Mouse (Mus musculus) forebrain, embryonic 13.5 days (tissue): ENCODE results near the gene Gprasp1. TPM values are rescaled to one million over a fixed set of nuclear protein-coding genes. Genes with fewer than 3 reads are reported as not detected.
"Not testable (repeated sequence)": the region's sequence is repeated elsewhere in the genome, so short reads cannot be mapped to it uniquely, and the experiment has no call there.

Experiments
- ATAC-seq: fragments of 200-750 bp; cut with Nextera tagmentation; 2 replicates; pipeline ENCODE4 v1.8.0; 2017
- H3K27ac ChIP-seq: fragments of 300-500 bp; sonication (generic); 2 replicates; pipeline ENCODE4 v1.5.1; 2015; ENCODE audit warnings: inconsistent platforms, mild to moderate bottlenecking, moderate library complexity
- H3K27me3 ChIP-seq: fragments of 300-500 bp; sonication (generic); 2 replicates; pipeline ENCODE4 v1.6.1; 2015; ENCODE audit warnings: mild to moderate bottlenecking, inconsistent platforms
- H3K36me3 ChIP-seq: fragments of 300-500 bp; sonication (generic); 2 replicates; pipeline ENCODE4 v1.6.1; 2015; ENCODE audit warnings: mild to moderate bottlenecking, inconsistent platforms; ENCODE audit not compliant: poor library complexity, severe bottlenecking
- H3K4me1 ChIP-seq: fragments of 300-500 bp; sonication (generic); 2 replicates; pipeline ENCODE4 v1.6.1; 2015; ENCODE audit warnings: inconsistent platforms
- H3K4me2 ChIP-seq: fragments of 300-500 bp; sonication (generic); 2 replicates; pipeline ENCODE4 v1.6.1; 2015; ENCODE audit warnings: inconsistent platforms, mild to moderate bottlenecking, moderate library complexity
- H3K4me3 ChIP-seq: fragments of 300-500 bp; sonication (generic); 2 replicates; pipeline ENCODE4 v1.5.1; 2015; ENCODE audit warnings: mild to moderate bottlenecking, inconsistent platforms
- H3K9ac ChIP-seq: fragments of 300-500 bp; sonication (generic); 2 replicates; pipeline ENCODE4 v1.6.1; 2015; ENCODE audit warnings: mild to moderate bottlenecking, inconsistent platforms
- H3K9me3 ChIP-seq: fragments of 300-500 bp; sonication (generic); replicated peaks from 2 replicates; pipeline ENCODE4 v1.6.1; 2016; ENCODE audit warnings: inconsistent platforms
- WGBS: fragments of 180-500 bp; shearing (Covaris S2); methylation state at CpG from one replicate; pipeline ENCODE4 v1.1.7; 2015; 5-methylcytosine and 5-hydroxymethylcytosine counted together
- polyA plus RNA-seq: library from polyadenylated mRNA; unstranded; fragments of >200 nt; fragmentation: Nextera tagmentation; extraction: Ambion mirVana; gene quantifications from 2 replicates; pipeline ENCODE4 v1.2.1, GENCODE M21; 2015

Gene Gprasp1
- polyA plus RNA-seq, 1 experiment from 2014 or later = 86.9 TPM

DNA sequence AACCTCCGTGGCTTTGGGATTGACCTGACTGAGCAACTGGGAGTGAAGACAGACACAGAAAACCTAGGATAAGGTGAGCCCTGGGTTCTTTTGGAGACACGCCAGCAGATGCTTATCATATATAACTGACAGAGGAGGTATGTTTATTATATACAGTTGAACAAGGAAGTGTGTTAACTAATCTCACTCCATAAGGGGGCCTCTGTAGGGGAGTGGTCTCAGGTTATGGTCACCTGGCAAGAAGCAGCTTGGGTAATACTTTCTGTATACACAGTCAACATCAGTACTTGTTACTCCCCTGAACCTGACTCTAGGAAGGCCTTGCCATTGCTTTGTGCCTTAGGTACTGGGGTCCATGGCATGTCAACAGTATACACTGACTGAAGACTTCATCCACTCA, 26.0 kb downstream of the Gprasp1 start:
- H3K9me3 ChIP-seq = no peaks in the 10 kb centered on the region
- no peaks in the 10 kb centered on the region for H3K4me1 ChIP-seq
- WGBS = 77% methylated on average over 2 of the region's 2 CpGs
- no peak overlapping the region for H3K4me3 ChIP-seq
- ATAC-seq = no peak
- no peak overlapping the region for H3K9ac ChIP-seq
- no peak overlapping the region for H3K27ac ChIP-seq
- no peaks in the 10 kb centered on the region for H3K27me3 ChIP-seq
- 0 out of 2 replicates have a peak, but pooled peaks cover under 1% of the 10 kb centered on the region for H3K36me3 ChIP-seq
- H3K4me2 ChIP-seq = no peak overlapping the region

GRCm38 (mm10) chrX:135791536-135791935, 49.0 kb downstream of the Gprasp1 start:
- H3K36me3 ChIP-seq = no peaks in the 10 kb centered on the region
- H3K9ac ChIP-seq = no peak overlapping the region
- no peaks in the 10 kb centered on the region for H3K27me3 ChIP-seq
- ATAC-seq = no peak
- H3K27ac ChIP-seq = no peak overlapping the region
- no peak overlapping the region for H3K4me2 ChIP-seq
- no peaks in the 10 kb centered on the region for H3K9me3 ChIP-seq
- no peak overlapping the region for H3K4me3 ChIP-seq
- H3K4me1 ChIP-seq = no peaks in the 10 kb centered on the region

DNA sequence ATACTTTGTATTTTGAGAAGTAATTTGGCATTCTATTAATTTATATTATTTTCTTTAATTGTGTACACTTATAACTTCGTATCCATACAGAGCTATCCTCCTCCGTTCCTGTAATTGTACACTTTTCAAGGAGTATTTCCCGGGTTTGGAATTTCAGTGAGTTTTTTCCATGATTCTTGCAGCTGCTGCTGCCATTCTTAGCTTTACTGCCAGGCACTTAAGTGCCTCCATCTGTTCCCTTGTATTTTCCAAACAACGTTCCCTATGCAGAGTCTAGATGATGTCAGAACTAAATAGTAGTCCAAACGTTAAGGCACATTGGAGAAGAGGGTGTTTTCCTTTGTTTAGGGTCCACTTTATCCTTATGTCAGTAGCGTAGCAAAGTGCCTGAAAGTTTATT, 49.8 kb downstream of the Gprasp1 start:
- H3K9me3 ChIP-seq = no peaks in the 10 kb centered on the region
- no peaks in the 10 kb centered on the region for H3K4me1 ChIP-seq
- no peak overlapping the region for H3K4me2 ChIP-seq
- no peak for ATAC-seq
- H3K4me3 ChIP-seq = no peak overlapping the region
- no peaks in the 10 kb centered on the region for H3K36me3 ChIP-seq
- WGBS = 69% methylated on average over 6 of the region's 6 CpGs
- H3K9ac ChIP-seq = no peak overlapping the region
- H3K27me3 ChIP-seq = no peaks in the 10 kb centered on the region
- H3K27ac ChIP-seq = peak overlapping the region; percentile 25; the same call in 1 of the 2 replicates

DNA sequence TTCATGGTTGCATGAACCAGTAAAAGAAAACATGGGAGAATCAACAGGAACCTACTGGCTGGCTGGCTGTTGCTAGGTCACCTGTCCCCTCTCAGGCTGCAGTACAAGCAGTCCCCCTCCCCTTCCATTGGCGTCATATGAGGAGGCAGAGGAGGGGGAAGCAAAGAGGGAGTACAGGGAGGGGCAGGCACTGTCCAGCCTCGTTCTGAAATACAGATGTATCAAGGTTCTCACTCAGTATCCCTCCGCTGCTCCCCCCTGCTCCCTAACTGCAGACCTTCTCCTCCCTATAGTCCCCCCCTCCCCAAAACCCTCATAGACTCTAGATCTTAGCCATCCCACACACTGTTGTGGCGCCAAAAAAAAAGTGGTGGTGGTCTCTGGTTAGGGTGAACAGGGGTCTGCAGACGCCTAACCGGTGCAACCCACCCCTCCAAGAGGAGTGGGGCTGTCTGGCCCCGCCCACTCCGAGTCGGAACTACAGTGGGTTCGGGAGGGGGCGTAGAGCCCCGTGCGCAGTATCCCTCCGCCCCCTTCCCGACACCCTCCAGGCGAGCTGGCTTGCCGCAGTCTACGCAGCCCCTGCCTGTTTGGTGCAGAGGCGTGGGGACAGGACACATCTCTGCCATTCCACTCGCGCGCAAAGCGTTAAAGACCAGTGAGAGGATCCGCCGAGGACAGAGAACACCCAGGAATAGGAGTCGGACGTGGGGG, 53.2 kb downstream of the Gprasp1 start:
- H3K4me3 ChIP-seq = peak overlapping the region; percentile 57
- H3K36me3 ChIP-seq = peaks cover 20% of the 10 kb centered on the region
- not testable (repeated sequence) for H3K4me1 ChIP-seq, H3K9me3 ChIP-seq, H3K27me3 ChIP-seq
- peak overlapping the region; percentile 77 for H3K9ac ChIP-seq
- peak overlapping the region; percentile 54 for H3K27ac ChIP-seq
- peak; percentile 94 for ATAC-seq
- WGBS = 18% methylated on average over 26 of the region's 27 CpGs
- peak overlapping the region; percentile 64 for H3K4me2 ChIP-seq

- not testable (repeated sequence) for H3K9me3 ChIP-seq, H3K27me3 ChIP-seq, H3K4me1 ChIP-seq
- Histone ChIP-seq H3K27ac (peak overlapping the region; percentile 54), H3K4me2 (peak overlapping the region; percentile 64), H3K9ac (peak overlapping the region; percentile 77), H3K36me3 (peaks cover 25% of the 10 kb centered on the region), H3K4me3 (peak overlapping the region; percentile 57)
- 14% methylated on average over 25 of the region's 26 CpGs for WGBS
- ATAC-seq = peak; percentile 58
These were observed 54.0 kb downstream of the Gprasp1 start for GRCm38 (mm10) chrX:135796305-135797211.

GRCm38 (mm10) chrX:135797212-135797644, 54.7 kb downstream of the Gprasp1 start, which contains the start of gene Bhlhb9:
Gene Bhlhb9 (plus strand): TSS chrX:135797594.
- Histone ChIP-seq H3K4me2 (peak within 1 kb of the TSS; percentile 64), H3K27ac (peak within 1 kb of the TSS; percentile 54; the same call in 1 of the 2 replicates), H3K9ac (peak within 1 kb of the TSS; percentile 77), H3K36me3 (peaks cover 25% of the 10 kb centered on the region), H3K4me3 (peak within 1 kb of the TSS; percentile 57)
- 2% methylated on average over 3 of the region's 5 CpGs for WGBS
- H3K27me3 ChIP-seq, H3K4me1 ChIP-seq, H3K9me3 ChIP-seq: not testable (repeated sequence)
- ATAC-seq = peak; percentile 28

DNA sequence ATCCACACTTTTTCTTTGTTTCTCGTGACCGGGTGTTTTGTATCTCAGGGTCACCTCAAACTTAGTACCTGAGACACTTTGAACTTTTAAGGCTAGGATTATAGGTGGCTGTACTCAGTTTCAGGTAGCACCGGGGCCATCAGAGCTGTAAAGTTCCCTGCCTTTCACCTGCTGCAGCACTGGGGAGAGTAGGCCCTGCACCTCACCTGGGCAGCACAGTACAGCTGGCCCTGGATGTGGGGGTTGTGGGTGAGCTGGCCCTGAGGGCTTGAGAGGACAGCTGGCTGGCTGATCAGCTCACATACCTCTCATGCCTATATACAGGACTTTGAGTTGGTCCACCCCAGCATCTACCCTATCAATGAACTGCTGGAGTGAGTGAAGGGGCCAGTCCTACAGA, 61.6 kb downstream of the Gprasp1 start:
- H3K4me1 ChIP-seq = no peaks in the 10 kb centered on the region
- H3K27me3 ChIP-seq = no peaks in the 10 kb centered on the region
- no peak overlapping the region for H3K27ac ChIP-seq
- H3K4me3 ChIP-seq = no peak overlapping the region
- ATAC-seq = no peak
- 91% methylated on average over 3 of the region's 3 CpGs for WGBS
- peaks cover 22% of the 10 kb centered on the region for H3K36me3 ChIP-seq
- H3K4me2 ChIP-seq = no peak overlapping the region
- no peaks in the 10 kb centered on the region for H3K9me3 ChIP-seq
- H3K9ac ChIP-seq = no peak overlapping the region

DNA sequence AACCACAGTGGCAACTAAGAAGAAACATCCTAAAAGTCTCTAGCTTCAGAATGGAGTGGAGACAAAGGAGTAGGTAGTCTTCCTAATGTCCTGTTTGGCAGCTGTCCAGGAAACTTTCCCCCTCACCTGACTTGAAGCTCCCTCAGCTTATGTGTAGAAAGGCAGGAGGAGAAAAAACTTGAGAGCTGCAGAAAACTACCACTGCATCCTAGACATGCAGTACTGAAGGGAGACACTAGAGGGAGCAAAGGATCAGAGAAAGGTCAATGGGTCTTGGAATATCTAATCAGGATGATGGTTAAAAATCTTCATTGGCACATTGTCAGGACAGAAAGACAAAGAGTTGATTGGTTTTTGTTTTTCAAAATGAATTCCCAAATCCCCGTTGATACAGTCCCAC, 63.2 kb downstream of the Gprasp1 start:
- 0 out of 2 replicates have a peak, but pooled peaks cover 5% of the 10 kb centered on the region for H3K36me3 ChIP-seq
- peak; percentile 21; the same call in 1 of the 2 replicates for ATAC-seq
- H3K9ac ChIP-seq = no peak overlapping the region
- H3K9me3 ChIP-seq = no peaks in the 10 kb centered on the region
- WGBS = 22% methylated on average over 1 of the region's 1 CpGs
- H3K4me3 ChIP-seq = no peak overlapping the region
- H3K27me3 ChIP-seq = no peaks in the 10 kb centered on the region
- H3K4me1 ChIP-seq = no peaks in the 10 kb centered on the region
- no peak overlapping the region for H3K4me2 ChIP-seq
- no peak overlapping the region for H3K27ac ChIP-seq

DNA sequence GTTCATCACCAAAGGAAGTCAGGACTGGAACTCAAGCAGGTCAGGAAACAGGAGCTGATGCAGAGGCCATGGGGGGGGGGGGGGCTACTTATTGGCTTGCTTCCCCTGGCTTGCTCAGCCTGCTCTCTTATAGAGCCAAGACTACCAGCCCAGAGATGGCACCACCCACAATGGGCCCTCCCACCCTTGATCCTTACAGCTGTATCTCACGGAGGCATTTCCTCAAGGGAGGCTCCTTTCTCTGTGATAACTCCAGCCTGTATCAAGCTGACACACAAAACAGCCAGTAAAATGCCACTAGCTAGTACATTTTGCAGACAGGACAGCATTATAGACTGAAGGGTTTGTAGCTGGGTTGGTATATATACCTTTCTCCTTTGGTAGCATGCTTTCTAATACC, 93.4 kb downstream of the Gprasp1 start:
- 47% methylated on average over 1 of the region's 1 CpGs for WGBS
- ATAC-seq, H3K4me3 ChIP-seq, H3K27me3 ChIP-seq, H3K36me3 ChIP-seq, H3K9me3 ChIP-seq, H3K4me1 ChIP-seq, H3K9ac ChIP-seq, H3K4me2 ChIP-seq, H3K27ac ChIP-seq: not testable (repeated sequence)

DNA sequence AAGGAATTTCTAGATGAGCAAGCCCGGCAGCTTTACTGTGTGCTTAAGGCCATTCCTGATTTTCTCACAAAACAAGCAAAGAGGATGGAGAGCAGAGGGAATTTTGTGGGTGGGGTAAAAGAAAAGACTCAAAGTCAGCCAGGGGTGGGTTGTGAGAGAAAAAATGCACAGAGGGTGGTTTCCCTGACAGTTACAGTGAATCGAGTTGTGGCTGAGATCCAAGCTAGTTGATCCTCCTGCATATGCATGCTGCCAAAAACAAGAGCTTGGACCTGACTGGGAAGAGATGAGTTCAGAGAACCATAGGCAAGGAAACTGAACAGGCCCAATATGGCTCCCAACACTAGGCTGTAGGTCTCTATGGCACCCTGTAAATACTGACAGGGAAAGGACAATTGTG, 95.4 kb downstream of the Gprasp1 start:
- Histone ChIP-seq H3K36me3 (0 out of 2 replicates have a peak, but pooled peaks cover 6% of the 10 kb centered on the region), H3K4me1 (no peaks in the 10 kb centered on the region), H3K9me3 (no peaks in the 10 kb centered on the region), H3K27me3 (no peaks in the 10 kb centered on the region), H3K4me3 (no peak overlapping the region), H3K9ac (no peak overlapping the region), H3K27ac (no peak overlapping the region), H3K4me2 (peak overlapping the region; percentile 70; the same call in 1 of the 2 replicates)
- ATAC-seq = peak; percentile 2; the same call in 1 of the 2 replicates
- WGBS = 68% methylated on average over 2 of the region's 2 CpGs

DNA sequence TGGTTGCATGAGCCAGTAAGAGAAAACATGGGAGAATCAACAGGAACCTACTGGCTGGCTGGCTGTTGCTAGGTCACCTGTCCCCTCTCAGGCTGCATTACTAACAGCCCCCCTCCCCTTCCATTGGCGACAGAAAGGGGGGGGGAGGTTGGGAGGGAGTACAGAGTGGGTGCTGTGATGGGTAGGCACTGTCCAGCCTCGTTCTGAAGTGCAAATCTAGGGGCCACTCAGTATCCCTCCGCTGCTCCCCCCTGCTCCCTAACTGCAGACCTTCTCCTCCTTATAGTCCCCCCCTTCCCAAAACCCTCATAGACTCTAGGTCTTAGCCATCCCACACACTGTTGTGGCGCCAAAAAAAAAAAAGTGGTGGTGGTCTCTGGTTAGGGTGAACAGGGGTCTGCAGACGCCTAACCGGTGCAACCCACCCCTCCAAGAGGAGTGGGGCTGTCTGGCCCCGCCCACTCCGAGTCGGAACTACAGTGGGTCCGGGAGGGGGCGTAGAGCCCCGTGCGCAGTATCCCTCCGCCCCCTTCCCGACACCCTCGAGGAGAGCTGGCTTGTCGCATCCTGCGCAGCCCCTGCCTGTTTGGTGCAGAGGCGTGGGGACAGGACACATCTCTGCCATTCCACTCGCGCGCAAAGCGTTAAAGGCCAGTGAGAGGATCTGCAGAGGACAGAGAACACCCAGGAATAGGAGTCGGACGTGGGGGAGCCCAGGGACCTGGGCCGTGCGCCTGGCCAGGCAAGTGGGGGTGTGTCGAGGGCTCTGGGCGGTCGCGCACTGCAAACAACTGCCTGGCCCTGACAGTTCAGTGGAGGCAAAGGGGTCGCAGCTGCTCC, 96.2 kb downstream of the Gprasp1 start, which contains the start of gene Gprasp2:
Gene Gprasp2, plus strand, starts transcription at position 514 of the 840 bp plus-strand sequence.
- not testable (repeated sequence) for H3K4me1 ChIP-seq, H3K27me3 ChIP-seq, H3K9me3 ChIP-seq, H3K36me3 ChIP-seq
- Histone ChIP-seq H3K4me3 (peak within 1 kb of the TSS; percentile 51), H3K4me2 (peak within 1 kb of the TSS; percentile 70), H3K9ac (peak within 1 kb of the TSS; percentile 73), H3K27ac (peak within 1 kb of the TSS; percentile 40)
- WGBS = 28% methylated on average over 29 of the region's 32 CpGs
- ATAC-seq = peak; percentile 94
